Mouse (Mus musculus) cerebellum, adult 2 months (tissue): Measurements from ENCODE around the gene Tfam.

Experiments used
- CTCF ChIP-seq: fragments of 200-500 bp; IDR thresholded peaks from 2 replicates; pipeline ENCODE4 v1.5.1; 2011; ENCODE audit warnings: low read depth, mild to moderate bottlenecking, control low read depth, low read length, moderate library complexity, borderline replicate concordance; ENCODE audit not compliant: insufficient read depth
- POLR2A ChIP-seq: fragments of 200-500 bp; IDR thresholded peaks from 2 replicates; pipeline ENCODE4 v1.6.1; 2011; ENCODE audit warnings: low read length, control low read depth, borderline replicate concordance; ENCODE audit not compliant: insufficient read depth

- TF ChIP-seq CTCF (no peak), POLR2A (no peak)
These were observed 53.0 kb downstream of the Tfam start for GRCm38 (mm10) chr10:71185059-71185458.
